Mouse (Mus musculus) urinary bladder, postnatal 14 days (tissue): ENCODE measurements around the gene Cxcr2.
"Not testable (repeated sequence)": the region's sequence is repeated elsewhere in the genome, so short reads cannot be mapped to it uniquely, and the experiment has no call there.

Source experiments
- DNase-seq: peaks from one replicate; pipeline ENCODE4 v3.0.0; 2021; ENCODE audit warnings: low spot score

Cxcr2 gene

DNA sequence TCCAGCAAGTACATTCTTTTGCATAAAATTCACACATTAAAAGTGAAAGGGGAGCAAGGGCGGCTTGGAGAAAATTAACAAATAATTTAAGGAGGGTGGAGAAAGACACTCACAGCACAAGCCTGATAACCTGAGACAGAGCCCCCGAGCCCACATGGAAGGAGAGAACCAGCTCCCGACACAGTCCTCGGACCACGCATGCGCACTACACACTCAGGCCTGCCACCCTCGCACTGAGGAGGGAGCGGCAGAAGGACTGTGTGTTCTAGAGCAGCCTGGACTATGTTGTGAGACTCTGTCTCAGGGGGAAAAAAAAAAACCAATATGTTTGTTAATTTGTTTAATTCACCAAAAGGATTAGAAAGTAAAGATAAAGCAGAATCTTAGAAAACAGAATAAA is 12.0 kb upstream of the Cxcr2 start:
- DNase-seq = no peak

DNA sequence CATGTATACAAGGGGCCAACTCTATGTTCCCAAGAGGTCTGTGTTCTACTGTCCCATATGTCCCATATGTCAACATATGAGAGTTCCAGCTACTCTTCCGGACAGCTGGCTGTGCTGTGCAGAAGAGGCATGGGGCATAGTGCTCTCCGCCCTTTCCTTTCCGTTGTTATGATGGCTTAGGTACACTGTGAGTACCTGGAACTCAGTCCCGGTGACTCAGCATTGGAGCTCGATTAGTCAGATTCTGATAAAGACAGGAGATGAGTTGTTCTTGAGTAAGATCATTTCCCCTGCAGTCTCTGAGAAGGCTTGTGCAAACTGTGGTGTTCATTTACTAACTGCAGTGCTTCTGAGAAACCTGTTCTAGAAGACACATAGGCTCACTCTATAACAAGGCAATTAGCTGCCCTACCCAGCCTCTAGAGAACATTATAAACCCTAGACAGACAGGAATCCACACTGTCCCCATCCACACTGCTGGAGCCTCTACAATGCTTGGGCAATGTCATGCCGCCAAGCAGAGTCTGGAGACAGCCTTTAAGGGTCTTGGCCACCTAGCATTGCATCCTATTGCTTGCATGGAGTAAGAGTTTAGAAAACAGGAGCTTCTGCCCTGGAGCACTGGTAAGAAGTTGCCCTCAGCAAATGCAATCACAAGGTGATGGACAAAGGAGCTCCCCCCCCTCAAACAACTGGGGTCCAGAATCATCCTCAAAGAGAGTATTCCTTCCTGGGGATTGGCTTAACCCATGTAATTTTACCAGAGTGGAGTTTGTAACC is 4.5 kb upstream of the Cxcr2 start:
- DNase-seq = peak; percentile 39

GRCm38 (mm10) chr1:74150101-74150500 is 3.7 kb upstream of the Cxcr2 start:
- no peak for DNase-seq

- no peak for DNase-seq
These were observed 2.7 kb upstream of the Cxcr2 start for GRCm38 (mm10) chr1:74151091-74151490.

GRCm38 (mm10) chr1:74155435-74156012 is 1.7 kb downstream of the Cxcr2 start:
- DNase-seq = no peak

DNA sequence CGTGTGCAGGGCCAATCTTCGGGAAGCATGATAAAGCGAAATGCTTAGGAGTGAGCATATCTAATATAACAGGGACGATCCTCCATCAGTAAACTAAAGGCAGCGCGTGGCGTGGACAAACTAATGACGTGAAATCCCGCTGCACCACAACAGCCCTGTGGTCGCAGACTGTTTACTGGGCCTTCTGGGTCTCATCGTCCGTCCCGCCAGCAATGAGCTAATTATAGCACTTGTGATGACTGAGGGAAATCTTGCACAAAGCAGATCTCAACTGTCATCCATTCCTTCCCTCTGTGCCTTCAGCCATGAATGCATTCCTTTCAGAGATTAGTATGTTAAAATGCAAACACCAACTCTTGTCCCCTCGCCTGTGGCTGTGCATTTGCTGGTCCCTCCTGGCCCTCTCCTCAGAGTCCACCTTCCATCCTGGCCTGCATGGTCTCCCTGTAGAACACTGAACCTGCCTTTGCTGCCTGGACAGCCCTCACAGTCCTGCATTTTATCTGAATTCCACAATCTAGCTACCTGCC is 2.7 kb downstream of the Cxcr2 start:
- no peak for DNase-seq

DNA sequence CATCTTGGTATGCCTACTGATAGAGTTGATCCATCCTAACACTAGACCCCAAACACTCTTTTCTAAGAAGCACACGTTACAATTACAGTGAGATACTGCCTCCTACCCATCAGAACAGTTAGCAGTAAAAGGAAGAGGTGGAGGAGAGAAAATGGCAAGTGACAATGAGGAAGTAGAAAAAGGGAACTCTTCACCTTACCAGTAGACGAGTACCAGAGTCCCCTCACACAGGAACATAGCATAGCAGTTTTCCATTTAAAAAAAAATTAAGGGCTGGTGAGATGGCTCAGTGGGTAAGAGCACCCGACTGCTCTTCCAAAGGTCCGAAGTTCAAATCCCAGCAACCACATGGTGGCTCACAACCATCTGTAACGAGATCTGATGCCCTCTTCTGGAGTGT is 5.8 kb downstream of the Cxcr2 start:
- DNase-seq = not testable (repeated sequence)

- DNase-seq = no peak
These were observed 6.2 kb downstream of the Cxcr2 start for GRCm38 (mm10) chr1:74160036-74160435.

DNA sequence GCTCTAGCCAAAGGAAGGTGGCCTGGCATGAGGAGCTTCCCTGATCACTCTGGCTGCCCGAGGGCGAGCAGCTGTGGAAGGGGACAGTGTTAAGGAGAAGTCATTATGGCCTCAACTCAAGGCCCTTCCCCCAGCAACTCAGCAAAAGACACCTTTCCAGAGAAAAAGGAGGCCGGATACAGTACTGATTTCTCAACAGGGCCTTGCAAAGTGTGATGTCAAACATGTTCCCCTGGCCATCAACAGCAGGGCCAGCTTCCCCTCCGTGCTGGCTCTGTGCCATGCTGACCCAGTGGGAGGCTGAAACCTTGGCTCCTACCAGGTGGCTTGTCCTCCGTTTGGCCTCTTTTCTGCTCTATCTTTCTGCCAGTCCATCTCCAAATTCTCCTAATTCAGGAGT is 13.3 kb downstream of the Cxcr2 start:
- no peak for DNase-seq

DNA sequence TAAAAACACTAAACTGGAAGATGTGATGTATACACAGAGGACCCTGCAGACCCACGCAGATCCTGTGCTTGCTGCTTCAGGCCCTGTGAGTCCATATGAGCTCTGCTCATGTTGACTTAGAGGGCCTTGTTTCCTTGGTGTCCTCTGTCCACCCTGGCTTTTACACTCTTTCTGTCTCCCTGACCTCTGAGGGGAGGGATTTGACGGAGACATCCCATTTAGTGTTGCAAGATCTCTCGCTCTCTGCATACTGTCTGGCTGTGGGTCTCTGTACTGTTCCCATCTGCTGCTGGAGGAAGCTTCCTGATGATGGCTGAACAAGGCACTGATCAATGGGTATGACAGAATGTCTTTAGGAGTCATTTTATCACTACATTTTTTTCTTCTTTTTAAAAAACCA is 15.9 kb downstream of the Cxcr2 start:
- DNase-seq = no peak

DNA sequence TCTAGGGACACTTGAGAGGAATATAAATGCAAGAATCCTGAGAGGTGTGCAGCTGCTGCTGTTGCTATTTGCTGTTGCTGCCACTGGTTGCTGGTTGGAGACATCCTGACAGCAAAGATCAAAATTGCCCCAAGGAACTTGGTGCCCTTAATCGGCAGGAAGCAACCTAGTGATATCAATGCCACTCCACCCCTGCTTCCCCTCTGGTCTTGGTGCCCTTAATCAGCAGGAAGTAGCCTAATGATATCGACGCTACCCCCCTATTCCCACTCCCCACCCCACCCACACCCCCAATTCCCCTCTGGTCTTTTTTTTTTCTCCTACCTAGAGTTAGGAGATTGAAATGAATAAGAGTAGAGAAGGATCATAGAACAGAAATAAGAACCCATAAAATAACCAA is 18.9 kb downstream of the Cxcr2 start:
- no peak for DNase-seq

DNA sequence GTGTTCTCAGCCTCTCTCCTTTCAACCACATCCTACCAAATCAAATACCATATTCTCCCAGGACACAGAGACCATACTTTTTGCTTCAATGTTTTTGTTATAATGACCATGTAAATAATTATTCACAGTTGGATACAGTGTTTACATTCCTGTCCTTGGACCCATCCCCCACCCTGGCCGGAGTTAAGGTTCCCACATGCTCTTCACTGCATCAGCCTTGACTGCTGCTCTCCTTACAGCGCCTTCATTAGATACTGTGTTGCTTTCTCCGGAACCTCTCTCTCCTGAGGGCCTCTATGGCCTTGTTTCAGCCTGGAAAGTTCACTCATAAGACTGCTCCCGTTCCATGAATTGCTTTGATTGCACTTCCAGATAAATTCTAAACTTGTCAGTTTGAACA is 21.9 kb downstream of the Cxcr2 start:
- DNase-seq = no peak

GRCm38 (mm10) chr1:74178618-74179017 is 24.8 kb downstream of the Cxcr2 start:
- no peak for DNase-seq

DNA sequence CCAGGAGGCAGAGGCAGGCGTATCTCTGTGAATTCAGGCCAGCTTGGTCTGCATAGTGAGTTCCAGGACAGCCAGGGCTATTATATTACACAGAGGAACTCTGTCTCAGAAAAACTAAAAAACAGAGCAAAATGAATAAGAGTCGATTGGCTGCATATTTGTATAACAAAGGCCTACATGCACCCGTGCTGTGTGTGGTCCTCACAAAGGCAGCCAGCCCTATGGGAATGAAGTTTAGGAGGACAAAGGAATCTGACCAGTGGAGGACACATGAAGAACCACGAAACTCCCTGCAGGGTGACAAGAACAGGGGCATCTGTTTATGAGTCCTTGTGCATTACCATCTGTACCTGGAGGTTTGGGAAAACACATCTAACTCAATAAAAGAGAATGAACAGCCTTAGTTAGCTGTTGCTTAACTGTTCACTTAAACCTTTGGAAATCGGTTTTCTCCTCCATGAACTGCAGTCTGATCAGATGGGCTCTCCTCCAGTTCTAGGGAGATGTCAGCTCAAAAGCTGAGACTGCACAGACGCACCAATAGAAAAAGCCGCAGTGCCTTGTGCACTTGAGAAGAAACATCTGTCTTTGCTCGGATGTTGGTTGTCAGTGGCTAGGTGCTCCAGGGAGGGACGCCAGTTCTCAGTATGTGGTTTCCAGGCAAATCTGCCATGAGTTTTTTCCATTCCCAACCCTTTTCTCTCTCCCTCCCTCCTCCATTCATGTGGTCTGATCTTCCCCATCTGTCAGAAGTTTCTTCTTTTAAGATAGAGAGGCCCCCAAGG is 26.0 kb downstream of the Cxcr2 start:
- peak; percentile 13 for DNase-seq

- DNase-seq = no peak
These were observed 27.7 kb downstream of the Cxcr2 start for GRCm38 (mm10) chr1:74181462-74181861.

GRCm38 (mm10) chr1:74183006-74183405 is 29.2 kb downstream of the Cxcr2 start:
- no peak for DNase-seq

DNA sequence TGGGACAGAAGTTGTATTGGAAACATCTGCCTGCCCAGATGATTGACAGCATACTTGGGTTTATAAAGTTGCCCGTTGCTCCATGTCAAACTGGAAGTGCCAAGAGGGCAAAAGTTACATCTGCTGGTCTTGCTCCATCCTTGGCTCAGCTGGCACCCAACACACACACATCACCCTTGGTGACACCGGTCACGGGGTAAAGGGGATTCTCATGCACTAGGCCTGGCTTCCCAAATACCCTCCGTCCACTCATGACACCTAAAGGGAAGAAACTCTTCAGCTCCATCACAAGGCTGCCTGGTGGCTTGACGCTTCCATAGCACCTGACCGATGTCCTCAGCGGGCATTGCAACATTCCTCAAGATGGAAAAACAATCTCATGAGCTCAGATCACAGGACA is 36.7 kb downstream of the Cxcr2 start:
- no peak for DNase-seq

- no peak for DNase-seq
These were observed 38.9 kb downstream of the Cxcr2 start for GRCm38 (mm10) chr1:74192711-74193110.

GRCm38 (mm10) chr1:74194445-74194844 is 40.7 kb downstream of the Cxcr2 start, which contains the start of gene Cxcr1:
Gene Cxcr1 (minus strand): TSS chr1:74194631.
- DNase-seq = no peak

DNA sequence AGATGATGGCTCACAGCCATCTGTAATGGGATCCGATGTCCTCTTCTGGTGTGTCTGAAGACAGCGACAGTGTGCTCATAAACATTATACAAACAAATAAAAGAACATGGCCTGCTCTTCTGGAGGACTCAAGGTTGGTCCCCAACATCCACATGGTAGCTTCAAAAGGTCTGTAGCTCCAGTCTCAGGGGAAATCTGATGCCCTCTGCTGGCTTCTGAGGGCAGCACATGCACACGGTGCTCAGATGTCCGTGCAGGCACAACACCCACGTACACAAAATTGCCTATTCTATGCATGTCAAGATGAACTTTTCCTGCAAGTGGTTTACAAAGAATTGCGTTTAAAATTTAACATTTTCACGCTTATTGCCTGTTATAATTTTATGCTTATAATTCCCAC is 42.2 kb downstream of the Cxcr2 start:
- no peak for DNase-seq

- no peak for DNase-seq
These were observed 43.0 kb downstream of the Cxcr2 start for GRCm38 (mm10) chr1:74196621-74197419.
